Mouse (Mus musculus): ENCODE results near the gene Hist1h3a.
A peak's percentile ranks its signal among the peaks of the same experiment; 100 is the strongest.
"Not testable (repeated sequence)": the region's sequence is repeated elsewhere in the genome, so short reads cannot be mapped to it uniquely, and the experiment has no call there.

Hist1h3a gene

DNA sequence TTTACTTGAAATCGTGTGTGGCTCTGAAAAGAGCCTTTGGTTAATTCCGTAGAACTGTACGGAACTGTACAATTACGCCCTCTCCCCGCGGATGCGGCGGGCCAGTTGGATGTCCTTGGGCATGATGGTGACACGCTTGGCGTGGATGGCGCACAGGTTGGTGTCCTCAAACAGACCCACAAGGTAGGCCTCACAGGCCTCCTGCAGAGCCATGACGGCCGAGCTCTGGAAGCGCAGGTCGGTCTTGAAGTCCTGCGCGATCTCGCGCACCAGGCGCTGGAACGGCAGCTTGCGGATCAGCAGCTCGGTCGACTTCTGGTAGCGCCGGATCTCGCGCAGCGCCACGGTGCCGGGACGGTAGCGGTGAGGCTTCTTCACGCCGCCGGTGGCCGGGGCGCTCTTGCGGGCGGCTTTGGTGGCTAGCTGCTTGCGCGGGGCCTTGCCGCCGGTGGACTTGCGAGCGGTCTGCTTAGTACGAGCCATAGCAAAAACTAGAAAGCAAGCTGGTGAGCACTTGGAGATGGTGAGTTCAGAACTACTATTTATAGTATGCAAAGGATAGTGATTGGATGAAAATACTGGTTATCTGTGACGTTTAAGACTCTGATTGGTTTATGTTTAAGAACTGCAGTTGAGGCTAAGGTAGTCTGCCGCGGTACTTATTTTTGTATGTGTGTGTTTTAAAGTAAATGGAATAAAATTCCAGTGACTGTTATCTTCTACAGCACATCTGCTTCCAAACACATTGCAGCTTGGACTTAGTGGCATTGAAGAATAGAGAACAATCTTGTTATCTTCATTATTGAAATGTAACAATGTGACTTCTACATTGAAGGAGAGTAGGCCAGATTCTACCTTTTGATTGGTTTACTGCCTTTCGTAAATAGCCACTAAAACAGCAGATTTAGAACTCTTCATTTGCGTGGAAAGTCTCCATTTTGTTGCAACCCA lies at the start of gene Hist1h3a:
TSS of gene Hist1h3a (minus strand) at position 516 of the 951 bp plus-strand sequence.
- DNase-seq (ENCODE audit: low spot score), result not testable (repeated sequence)

DNA sequence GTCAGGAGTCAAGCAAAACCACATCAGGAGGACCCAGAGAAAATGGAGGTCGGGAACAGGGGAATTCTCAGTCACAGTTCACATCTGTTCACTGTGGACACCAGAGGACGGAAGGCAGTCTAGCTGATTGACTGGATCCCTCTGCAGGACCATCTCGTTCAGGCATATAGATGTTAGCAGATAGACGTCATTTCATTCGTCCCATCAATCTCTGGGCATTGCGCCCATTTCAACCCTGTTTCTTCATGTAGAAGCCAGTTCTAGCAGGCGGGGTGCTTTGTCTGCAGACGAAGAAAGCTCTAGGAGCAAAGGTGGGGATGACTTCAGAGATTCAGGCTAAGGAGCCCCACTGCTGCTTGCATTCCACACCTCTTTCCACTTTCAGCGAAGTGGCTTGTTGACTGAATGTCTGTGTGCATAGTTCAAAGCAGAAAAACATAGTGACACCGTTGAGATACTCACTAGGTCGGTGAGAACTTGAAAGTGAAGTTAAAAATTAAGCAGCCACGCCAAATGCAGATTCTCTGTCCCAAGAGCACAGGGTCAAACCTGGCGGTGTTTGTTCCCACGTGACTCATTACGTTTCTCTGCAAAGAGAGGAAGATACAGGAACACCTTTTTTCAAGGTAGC lies 44.4 kb upstream of the Hist1h3a start, which contains the start of gene Slc17a2:
TSS of gene Slc17a2 (plus strand) at position 572 of the 631 bp plus-strand sequence.
- DNase-seq (ENCODE audit: low spot score), result no peak

DNA sequence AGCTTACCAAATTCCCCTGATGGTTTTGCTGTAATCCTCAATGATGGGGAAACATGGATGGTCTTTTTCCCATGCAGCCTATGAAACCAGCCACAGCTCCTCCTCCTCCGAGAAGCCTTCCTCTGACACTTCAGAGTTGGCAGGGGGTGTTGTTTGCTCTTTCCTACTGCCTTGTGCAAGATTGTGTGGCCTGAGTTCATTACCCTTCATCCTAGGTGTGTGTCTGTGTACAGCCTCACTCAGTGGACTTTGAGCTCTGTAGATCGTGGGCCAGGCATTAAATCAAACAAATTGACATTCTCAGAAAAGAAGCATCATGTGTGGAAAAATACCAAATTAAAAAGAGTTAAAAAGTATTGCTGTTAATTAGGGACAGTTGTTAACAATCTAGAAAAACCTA lies 42.3 kb upstream of the Hist1h3a start:
- no peak for DNase-seq (ENCODE audit: low spot score)

DNA sequence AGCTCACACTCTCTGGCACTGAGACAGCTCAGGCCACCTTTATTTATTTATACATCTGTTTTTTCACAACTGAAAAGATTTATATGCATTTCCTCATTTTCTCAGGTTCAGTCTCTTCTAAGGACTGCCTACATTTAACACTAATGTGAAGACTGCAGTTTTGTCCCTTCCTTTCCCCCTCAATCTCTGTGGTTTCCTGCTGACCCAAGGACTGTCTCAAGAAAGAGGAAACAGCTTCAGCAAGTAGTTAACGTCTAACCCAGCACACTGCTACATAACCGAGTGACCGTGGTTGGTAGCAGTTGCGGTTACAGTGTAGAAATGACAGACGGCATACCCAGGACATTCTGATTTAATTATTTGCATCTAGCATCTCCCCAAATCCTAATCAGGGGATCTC lies 37.2 kb upstream of the Hist1h3a start:
- no peak for DNase-seq (ENCODE audit: low spot score)

DNA sequence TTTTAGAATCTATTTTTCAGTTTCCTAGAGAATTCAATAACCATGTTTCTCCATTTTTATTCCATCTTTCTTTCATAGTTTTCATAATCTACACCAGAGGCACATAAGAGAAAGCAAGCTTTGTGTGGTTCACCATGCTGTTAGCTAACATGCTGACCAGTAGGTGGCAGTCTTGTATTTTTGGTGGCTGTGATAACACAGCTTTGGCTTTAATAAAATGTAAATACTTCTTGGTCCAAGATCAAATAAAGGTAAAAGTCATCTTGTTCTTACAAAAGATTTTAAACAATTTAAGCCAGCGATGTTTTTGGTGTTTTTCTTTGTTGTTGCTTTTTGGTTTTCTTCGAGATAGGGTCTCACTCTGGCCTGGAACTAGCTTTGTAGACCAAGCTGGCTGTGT lies 30.3 kb upstream of the Hist1h3a start:
- DNase-seq (ENCODE audit: low spot score), result no peak

DNA sequence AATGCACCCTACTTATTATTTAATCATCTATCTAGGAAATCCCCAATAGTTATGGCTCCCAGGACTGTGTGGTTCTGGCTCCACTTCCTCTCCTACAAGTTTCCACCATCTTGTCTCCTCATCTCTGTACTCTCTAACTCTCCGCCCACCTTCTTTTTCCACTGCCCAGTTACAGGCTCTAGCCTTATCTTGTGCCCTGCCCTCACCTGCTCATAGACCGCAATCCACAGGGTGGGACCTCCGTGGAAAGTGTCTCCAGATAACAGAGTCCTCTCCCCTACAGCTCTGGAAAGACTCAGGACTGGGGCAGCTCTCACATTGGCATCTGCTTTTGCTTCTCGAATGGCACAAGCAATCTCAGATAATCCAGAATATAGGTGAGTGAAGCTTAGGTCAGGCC lies 16.8 kb upstream of the Hist1h3a start:
- no peak for DNase-seq (ENCODE audit: low spot score)

DNA sequence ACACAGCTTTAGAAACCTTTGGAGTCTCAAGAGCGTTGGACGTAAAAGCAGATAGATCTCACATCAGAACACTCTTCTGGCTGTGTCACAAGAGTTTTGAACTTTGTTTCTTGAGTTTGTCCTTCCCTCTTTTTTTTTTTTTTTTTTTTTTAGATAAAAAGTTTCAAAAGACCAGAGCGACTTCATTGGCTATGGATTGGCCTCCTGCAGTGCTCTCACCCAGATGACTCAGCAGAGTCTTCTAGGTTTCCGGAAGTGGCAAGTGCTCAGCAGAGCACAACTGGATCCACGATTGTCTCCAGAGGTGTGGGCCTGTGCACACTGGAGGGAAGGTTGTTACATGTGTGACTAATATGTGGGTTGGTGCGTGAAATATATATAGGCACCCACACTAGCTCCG lies 16.2 kb upstream of the Hist1h3a start:
- no peak for DNase-seq (ENCODE audit: low spot score)

DNA sequence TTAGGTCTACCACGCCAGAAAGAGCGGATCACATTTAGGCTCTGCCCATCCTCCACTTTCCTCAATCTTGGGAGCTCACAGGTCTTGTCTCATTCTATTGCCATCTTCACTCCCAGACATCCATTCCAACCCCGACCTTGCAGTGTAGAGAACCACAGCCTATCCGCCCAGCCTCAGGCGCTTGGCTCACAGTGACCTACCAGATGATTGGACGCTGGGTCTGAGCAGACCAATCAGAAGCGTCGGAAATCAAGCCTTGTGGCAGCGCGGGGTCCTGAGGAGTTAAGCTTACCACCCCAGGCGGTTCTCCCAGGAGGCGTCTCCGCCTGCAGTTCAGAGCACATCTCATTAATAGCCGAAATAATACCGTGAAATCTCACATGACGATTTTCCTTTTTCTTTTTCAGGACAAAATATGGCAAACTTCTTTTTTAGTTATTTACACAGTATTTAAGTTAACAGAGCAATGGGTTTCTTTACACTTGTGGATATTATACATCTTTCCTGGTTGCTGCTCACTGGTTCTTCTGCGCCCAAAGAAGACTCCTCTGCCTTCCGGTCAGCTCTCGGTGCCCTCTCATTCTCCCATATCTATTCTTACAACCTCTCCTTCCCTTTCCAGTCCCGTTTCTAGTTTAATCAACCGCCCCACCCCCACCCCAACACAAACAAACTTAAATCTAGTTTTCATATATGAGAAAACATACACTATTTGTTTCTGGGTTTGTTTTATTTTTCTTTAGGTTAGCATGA lies 10.6 kb upstream of the Hist1h3a start:
- no peak for DNase-seq (ENCODE audit: low spot score)

DNA sequence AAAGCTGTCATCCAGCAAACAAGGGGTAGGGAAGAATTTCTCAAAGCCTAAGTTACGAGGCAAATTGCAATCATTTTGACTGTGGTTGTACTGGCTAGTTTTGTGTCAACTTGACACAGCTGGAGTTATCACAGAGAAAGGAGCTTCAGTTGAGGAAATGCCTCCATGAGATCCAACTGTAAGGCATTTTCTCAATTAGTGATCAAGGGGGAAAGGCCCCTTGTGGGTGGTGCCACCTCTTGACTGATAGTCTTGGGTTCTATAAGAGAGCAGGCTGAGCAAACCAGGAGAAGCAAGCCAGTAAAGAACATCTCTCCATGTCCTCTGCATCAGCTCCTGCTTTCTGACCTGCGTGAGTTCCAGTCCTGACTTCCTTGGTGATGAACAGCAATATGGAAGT lies 7.4 kb upstream of the Hist1h3a start, which contains the start of gene Trim38:
TSS of gene Trim38 (plus strand) at position 301 of the 400 bp plus-strand sequence.
- not testable (repeated sequence) for DNase-seq (ENCODE audit: low spot score)

DNA sequence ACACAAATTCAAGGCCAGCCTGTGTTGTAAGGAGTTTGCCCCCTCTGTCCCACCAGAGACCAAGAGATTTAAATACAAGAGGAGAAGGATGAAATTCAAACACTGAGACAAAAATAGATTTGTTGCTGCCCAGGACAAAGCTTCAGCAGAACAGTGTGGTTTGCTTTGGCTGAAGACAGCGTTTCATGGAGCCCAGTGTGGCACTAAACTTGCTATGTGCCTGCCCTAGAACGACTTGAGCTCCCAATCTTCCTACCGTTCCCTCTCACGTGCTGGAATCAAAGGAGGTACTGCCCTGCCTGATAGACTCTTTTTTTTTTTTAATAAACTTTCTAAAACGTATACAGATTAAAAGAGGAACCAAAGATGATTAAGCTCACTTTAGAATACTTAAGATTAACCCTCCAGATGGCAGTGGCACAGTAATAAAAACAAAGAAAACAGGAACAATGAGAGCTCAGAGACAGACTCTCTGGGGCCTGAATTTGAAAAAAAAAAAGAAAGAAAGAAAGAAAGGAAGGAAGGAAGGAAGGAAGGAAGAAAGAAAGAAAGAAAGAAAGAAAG lies 6.7 kb upstream of the Hist1h3a start:
- no peak for DNase-seq (ENCODE audit: low spot score)

DNA sequence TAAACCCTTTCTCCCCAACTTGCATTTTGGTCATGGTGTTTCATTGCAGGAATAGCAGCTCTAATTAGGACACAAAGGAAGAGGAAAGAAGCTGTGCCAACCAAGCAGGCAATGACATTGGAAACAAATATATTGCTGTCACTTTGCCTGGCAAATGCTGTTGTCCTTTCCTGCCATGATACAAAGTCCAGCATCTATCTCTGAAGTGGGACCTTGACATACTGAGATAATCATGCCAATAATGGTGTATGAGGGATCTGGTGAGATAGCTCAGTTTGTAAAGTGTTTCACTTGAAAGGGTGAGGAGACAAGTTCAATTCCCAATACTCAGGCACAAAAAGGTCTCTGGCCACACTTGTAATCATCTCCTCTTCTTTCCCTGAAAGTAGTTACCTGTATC lies 4.6 kb upstream of the Hist1h3a start:
- DNase-seq (ENCODE audit: low spot score), result no peak

DNA sequence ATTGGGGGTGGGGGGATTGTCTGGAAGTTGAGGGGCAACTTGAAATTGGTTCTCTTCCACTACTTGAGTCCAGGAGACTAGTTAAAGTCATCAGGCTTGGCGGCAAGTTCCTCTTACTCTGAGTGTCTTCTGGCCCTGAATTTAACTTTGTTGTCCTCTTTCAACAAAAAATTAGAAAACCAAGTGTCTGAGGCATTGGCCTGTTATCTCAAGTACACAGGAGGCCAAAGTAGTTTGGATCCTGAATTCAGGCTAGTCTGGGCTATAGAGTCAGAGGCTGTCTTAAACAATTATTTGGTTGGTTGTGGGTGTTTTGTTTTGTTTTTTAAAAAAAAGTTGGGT lies 3.0 kb upstream of the Hist1h3a start:
- no peak for DNase-seq (ENCODE audit: low spot score)

DNA sequence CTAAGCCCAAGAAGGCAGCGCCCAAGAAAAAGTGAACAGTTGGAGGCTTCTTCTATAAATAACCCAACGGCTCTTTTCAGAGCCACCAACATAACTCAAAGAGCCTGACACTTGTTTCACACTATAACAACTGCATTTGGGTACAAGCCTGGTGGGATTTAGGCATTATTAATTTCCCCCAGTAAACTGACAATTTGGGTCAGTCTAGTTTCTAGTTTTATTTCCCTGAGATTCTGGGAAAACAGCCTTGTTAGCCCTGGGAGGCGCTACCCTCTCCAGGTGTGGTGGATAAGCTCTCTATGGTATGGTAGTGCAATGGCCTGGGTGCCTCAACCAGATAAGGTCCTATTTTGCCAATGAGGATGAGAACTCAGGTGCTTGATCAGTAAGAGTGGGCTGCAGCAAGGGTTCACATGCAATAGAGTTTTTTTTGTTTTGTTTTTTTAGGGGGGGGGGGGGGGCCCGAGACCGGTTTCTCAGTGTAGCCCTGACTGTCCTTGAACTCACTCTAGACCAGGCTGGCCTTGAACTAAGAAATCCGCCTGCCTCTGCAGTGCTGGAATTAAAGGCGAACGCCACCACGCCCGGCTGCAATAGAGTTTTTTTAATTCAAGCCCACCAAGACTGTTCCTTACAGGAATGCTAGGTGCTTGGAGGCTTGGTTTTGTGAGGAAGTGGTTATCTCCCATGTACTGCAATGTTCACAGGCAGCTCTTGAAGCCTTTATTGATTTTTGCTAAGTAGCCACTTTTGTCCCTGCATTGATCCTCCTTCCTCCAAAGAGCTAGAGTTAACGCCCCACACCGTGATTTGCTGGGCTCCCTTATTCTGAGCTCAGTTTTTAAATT lies 2.4 kb upstream of the Hist1h3a start:
- no peak for DNase-seq (ENCODE audit: low spot score)

DNA sequence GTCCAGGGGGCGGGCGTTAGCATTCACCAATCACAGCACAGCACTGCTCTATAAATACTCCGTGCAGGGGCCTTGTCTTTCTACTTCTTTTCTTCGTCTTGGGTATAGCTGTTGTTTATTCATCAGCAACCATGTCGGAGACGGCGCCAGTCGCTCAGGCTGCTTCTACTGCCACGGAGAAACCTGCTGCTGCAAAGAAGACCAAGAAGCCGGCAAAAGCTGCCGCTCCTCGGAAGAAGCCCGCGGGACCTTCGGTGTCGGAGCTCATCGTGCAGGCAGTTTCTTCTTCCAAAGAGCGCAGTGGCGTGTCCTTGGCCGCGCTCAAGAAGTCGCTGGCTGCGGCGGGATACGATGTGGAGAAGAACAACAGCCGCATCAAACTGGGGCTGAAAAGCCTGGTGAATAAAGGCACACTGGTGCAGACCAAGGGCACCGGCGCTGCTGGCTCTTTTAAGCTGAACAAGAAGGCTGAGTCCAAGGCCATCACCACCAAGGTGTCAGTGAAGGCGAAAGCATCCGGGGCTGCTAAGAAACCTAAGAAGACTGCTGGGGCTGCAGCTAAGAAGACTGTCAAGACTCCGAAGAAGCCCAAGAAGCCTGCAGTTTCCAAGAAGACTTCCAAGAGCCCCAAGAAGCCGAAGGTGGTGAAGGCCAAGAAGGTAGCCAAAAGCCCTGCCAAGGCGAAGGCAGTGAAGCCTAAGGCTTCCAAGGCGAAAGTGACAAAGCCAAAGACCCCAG lies 1.6 kb upstream of the Hist1h3a start, which contains the start of gene Hist1h1a:
TSS of gene Hist1h1a (plus strand) at position 81 of the 738 bp plus-strand sequence.
- peak; percentile 23 for DNase-seq (ENCODE audit: low spot score)

DNA sequence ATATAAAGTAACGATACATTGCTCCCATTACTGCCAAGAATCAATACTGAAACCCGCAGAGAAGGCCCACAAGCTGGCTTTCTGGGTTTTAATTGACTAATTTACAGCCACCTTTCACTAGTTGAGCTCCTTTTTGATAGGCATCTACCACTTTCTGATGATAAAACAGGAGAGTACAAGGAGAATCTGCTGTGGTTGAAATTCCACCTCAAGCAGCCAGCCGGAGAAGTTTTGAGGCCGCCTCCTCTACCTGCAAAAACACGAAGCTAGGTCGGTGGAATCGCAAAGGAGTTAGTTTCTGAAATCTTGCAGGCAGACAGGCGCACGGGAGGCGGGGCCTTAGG lies 1.0 kb upstream of the Hist1h3a start:
- DNase-seq (ENCODE audit: low spot score), result no peak

DNA sequence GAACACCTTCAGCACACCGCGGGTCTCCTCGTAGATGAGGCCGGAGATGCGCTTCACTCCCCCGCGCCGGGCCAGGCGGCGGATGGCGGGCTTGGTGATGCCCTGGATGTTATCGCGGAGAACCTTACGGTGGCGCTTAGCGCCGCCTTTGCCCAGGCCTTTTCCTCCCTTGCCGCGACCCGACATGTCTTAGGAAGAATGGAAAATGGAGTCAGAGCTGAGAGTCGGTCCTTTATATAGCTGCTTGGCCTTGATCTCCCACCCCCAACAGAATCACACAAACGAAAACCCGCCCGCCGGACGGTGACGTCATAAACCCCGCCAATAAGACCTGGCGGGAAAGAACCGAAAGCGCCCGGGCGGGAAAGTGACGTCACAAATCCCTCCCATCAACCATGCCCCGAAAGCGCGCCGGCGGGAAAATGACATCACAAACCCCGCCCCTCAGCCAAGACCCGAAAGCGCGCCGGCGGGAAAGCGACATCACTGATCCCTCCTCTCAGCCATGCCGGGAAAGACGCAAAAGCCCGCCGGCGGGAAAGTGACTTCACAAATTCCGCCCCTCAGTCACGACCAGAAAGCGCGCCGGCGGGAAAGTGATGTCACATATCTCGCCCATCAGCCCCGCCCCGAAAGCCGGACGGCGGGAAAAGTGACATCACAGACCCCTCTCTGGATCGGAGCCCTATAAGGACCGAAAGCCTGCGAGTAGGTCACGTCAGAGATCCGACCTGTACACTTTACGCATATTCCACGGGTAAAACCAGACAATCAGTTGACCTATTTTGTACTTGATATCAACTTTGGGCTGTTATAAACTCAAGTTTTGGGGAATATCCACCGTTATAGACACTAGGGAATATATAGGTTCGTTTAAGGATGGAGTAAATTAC lies 968 bp downstream of the Hist1h3a start, which contains the start of gene Hist1h4a:
TSS of gene Hist1h4a (minus strand) at position 259 of the 893 bp plus-strand sequence.
- DNase-seq (ENCODE audit: low spot score), result peak; percentile 97

DNA sequence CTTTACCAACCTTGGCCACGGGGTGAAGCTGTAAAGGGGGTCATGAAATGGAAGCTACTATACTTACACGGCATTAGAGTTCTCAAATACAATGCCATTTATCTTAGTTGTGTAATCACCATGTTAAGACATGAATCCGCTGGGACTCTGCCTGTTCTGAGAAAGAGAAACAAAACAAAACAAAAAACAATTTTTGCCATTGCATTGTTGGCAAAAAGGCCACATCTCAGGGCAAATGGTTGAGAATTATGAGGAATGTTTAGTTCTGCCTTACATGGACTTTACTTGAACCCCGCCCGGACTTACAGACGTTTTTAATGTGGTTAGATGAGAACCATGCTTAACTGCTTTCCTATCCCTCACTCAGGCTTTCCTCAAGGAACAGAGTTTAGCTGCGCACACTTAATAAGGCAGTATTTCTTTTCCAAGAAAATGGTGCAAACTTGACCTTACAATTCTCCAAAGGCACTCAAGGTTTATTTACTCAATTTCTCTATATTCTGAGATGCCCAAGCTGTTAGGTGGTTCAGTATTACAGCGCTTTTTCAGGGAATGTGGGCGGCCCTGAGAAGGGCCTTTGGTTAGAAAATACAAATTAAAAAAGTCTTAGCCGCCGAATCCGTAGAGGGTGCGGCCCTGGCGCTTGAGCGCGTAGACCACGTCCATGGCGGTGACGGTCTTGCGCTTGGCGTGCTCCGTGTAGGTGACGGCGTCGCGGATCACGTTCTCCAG lies 1.8 kb downstream of the Hist1h3a start:
- DNase-seq (ENCODE audit: low spot score), result no peak

DNA sequence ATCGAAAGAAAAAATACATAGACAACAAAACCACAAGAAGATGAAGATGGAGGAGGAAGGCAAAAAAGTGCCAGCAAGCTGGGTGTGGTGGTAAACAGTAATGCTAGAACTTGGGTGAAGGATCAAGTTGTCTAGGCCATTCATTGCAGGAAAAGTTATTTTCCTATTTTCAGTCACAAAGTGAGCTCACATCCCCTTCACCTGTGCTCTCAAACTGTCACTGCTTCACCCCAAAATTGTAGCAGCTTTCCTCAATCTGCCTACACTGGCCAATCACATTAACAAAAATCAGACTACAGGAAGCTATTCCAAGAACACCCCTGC lies 2.3 kb downstream of the Hist1h3a start:
- no peak for DNase-seq (ENCODE audit: low spot score)

DNA sequence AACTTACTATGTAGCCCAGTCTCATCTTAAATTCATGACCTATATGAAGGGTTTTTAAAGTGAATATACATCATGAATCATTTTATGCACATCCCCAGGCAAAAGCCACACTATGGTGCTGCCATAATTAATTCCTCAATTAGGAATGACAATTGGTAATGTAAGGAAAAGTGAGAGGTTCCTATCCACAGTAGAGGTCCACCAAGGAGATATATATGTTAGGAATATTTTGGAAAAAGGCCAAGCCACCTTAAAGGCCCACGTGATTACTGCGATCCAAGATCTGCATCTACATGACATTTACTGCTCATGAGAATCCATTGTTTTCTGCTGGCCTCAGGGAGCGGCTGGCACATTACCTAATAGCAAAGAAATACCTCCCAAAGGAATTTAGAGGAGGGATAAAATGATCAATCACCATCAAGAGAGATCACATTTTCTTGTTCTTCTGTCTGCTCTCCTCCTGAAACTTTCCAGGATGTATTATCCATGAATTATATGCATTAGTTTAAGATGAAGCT lies 2.9 kb downstream of the Hist1h3a start:
- no peak for DNase-seq (ENCODE audit: low spot score)
